Mouse (Mus musculus) liver, embryonic 16.5 days (tissue): ENCODE measurements around the gene G6pc3. TPM values are rescaled to one million over a fixed set of nuclear protein-coding genes. Genes with fewer than 3 reads are reported as not detected.

Experiments used
- ATAC-seq: fragments of 200-750 bp; cut with Nextera tagmentation; 2 replicates; pipeline ENCODE4 v1.8.0; 2017; ENCODE audit warnings: low read depth, mild to moderate bottlenecking, moderate number of reproducible peaks, moderate library complexity
- H3K27ac ChIP-seq: fragments of 300-500 bp; sonication (generic); 2 replicates; pipeline ENCODE4 v1.5.1; 2014; ENCODE audit warnings: mild to moderate bottlenecking, low read length
- H3K27me3 ChIP-seq: fragments of 300-500 bp; sonication (generic); 2 replicates; pipeline ENCODE4 v1.6.1; 2014; ENCODE audit warnings: low read depth, low read length, mixed read lengths; ENCODE audit not compliant: control insufficient read depth, insufficient read depth
- H3K36me3 ChIP-seq: fragments of 300-500 bp; sonication (generic); 2 replicates; pipeline ENCODE4 v1.6.1; 2014; ENCODE audit warnings: mild to moderate bottlenecking; ENCODE audit not compliant: control insufficient read depth, insufficient read depth
- H3K4me1 ChIP-seq: fragments of 300-500 bp; sonication (generic); 2 replicates; pipeline ENCODE4 v1.6.1; 2014; ENCODE audit warnings: low read depth, low read length, mixed read lengths; ENCODE audit not compliant: control insufficient read depth
- H3K4me2 ChIP-seq: fragments of 300-500 bp; sonication (generic); 2 replicates; pipeline ENCODE4 v1.6.1; 2014; ENCODE audit warnings: low read depth, low read length, mixed read lengths
- H3K4me3 ChIP-seq: fragments of 300-500 bp; sonication (generic); 2 replicates; pipeline ENCODE4 v1.5.1; 2014; ENCODE audit warnings: low read depth, mild to moderate bottlenecking, low read length
- H3K9ac ChIP-seq: fragments of 300-500 bp; sonication (generic); 2 replicates; pipeline ENCODE4 v1.6.1; 2014; ENCODE audit warnings: low read depth, low read length
- H3K9me3 ChIP-seq: fragments of 300-500 bp; sonication (generic); replicated peaks from 2 replicates; pipeline ENCODE4 v1.6.1; 2016; ENCODE audit warnings: low read length; ENCODE audit not compliant: control insufficient read depth
- WGBS: fragments of 180-500 bp; shearing (Covaris S2); extraction: QIAGEN DNeasy Blood & Tissue Kit; methylation state at CpG from one replicate; pipeline ENCODE4 v1.1.7; 2014; ENCODE audit not compliant: insufficient replicate concordance; 5-methylcytosine and 5-hydroxymethylcytosine counted together
- polyA plus RNA-seq: library from polyadenylated mRNA; unstranded; fragments of >200 nt; fragmentation: Nextera tagmentation; extraction: Ambion mirVana; gene quantifications from 2 replicates; pipeline ENCODE4 v1.2.1, GENCODE M21; 2015

Gene G6pc3
- polyA plus RNA-seq, 1 experiment from 2014 or later: 8.2 TPM

DNA sequence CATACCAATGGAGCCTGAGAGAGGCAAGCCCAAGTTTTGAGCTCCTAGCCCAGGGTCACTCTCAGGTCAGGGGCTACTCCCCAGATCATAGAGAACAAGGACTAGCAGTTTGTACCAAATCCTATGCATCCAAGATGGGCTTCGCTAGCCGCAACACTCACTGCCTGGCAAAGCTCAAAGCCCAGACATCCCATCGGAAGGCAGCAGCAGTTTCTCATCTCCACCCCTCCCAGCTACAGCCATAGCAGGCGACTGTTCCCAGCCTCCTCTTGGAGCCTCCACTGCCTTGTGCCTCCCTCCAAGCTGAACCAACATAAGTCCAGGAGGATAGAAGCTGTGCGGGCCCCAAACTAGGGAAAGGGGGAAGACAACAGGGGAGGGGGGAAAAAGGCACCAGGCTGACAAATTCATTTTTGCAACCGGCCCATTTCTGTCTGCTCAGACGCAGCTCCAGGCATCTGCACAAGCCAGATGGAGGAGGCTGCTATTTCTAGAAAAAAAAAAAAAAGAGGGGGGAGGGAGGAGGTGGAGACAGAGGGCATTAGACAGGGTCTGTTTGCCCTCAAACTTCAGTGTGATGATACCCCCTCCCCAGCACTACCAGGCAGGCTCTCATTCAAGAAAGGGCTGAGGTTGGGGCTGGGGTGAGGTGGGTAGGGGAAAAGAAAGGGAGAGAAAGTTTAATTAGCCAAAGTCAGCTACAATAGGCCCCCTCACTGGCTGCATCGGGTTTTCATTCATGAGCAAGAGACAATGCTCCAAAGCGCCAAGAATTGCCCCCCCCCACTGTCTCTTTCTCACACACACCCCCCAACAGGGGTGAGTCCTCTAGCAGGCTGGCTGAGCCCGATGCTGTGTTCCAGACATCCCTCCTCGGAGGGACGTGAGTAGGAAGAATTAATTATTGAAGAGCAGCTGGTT, 38.1 kb downstream of the G6pc3 start:
- H3K4me3 ChIP-seq: no peak overlapping the region
- ATAC-seq: no peak
- no peaks in the 10 kb centered on the region for H3K9me3 ChIP-seq
- WGBS: 54% methylated on average over 12 of the region's 12 CpGs
- H3K4me1 ChIP-seq: peaks cover 28% of the 10 kb centered on the region
- peaks cover 39% of the 10 kb centered on the region for H3K27me3 ChIP-seq
- H3K4me2 ChIP-seq: no peak overlapping the region
- no peaks in the 10 kb centered on the region for H3K36me3 ChIP-seq
- no peak overlapping the region for H3K27ac ChIP-seq
- no peak overlapping the region for H3K9ac ChIP-seq

DNA sequence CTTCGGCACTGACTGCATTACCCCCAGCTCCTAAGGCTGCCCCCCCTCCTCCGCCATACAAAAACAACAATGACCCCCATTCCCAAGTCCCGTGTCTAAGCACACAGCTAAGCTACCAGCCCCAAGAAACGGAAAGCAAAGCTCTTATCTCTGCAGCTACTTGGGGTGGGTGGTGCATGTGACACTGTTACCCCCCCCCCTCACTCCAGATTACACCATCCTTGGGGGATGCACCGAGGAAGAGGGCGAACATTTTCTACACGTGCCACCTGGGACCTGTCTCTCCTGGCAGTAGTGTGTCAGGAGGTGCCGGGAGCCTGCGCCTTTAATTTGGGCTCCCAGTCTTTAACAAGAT, 38.7 kb downstream of the G6pc3 start:
- Histone ChIP-seq H3K9ac (no peak overlapping the region), H3K36me3 (no peaks in the 10 kb centered on the region), H3K27me3 (peaks cover 39% of the 10 kb centered on the region), H3K4me1 (peaks cover 28% of the 10 kb centered on the region), H3K27ac (no peak overlapping the region), H3K4me3 (no peak overlapping the region), H3K4me2 (no peak overlapping the region), H3K9me3 (no peaks in the 10 kb centered on the region)
- WGBS: 36% methylated on average over 9 of the region's 9 CpGs
- no peak for ATAC-seq

DNA sequence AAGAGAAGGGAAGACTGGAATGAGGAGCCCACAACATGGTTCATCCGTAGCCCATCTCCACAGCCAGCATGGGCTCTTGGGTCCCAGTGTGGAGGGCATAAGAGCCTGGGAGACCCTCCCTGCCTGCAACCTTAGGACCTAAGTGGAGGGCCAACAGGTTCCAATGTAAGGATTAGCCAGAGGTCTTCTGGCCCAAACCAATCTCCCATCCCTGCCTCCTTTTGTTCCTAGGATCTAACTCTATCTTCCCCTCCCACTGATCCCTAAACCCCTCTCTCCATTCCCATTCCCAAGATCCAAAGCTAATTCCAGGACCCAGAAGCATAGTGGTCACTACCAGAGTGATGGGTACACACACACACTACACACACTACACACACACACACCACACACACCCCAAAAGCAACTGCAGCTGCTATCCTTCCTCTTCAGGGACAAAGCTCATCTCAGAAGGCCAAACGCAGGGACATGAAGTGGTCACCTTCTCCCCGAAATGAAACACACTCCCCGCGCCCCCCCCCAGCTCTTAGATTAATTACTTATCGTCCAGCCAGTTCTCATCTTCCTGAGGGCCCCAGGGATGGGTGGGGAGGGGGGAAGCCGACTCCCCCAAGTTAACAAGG, 39.3 kb downstream of the G6pc3 start:
- Histone ChIP-seq H3K4me3 (peak overlapping the region; percentile 79), H3K27ac (no peak overlapping the region), H3K27me3 (peaks cover 39% of the 10 kb centered on the region), H3K9me3 (no peaks in the 10 kb centered on the region), H3K4me2 (peak overlapping the region; percentile 89), H3K36me3 (no peaks in the 10 kb centered on the region), H3K4me1 (peaks cover 26% of the 10 kb centered on the region), H3K9ac (peak overlapping the region; percentile 82)
- WGBS: 24% methylated on average over 7 of the region's 7 CpGs
- ATAC-seq: no peak

DNA sequence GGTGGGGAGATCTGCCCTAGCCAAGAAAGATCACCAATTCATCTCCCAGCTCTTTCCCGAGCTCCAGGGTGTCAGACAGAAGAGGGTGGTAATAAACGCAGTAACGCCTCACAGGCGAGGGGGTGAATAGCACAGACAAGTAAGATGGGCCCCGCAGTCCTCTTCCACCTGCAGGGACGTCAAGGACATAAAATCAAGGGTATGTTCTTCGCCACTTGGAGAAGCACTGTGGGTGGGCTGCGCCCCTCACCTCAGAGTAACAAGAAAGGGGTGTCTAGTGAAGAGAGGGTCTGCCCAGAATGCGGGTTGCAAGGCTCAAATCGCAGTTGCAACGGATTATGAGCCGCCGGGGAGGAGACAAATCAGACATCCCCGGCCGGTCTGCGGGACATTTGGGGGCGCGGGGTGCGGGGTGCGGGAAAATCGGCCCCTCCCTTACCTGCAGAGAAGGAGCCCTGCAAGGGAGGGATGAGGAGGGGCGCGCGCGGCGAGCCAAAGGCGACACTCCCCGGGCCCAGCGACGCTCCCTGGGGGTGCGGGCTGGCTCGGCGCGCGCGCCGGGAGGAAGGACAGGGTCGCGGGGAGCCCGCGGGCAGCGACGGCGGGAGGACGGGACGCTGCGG, 40.0 kb downstream of the G6pc3 start:
- H3K27ac ChIP-seq: peak overlapping the region; percentile 77
- under 1% methylated on average over 38 of the region's 47 CpGs for WGBS
- peak overlapping the region; percentile 82 for H3K9ac ChIP-seq
- peak overlapping the region; percentile 79 for H3K4me3 ChIP-seq
- H3K9me3 ChIP-seq: no peaks in the 10 kb centered on the region
- peak; percentile 45 for ATAC-seq
- H3K4me2 ChIP-seq: peak overlapping the region; percentile 89
- peaks cover 34% of the 10 kb centered on the region for H3K27me3 ChIP-seq
- peaks cover 24% of the 10 kb centered on the region for H3K4me1 ChIP-seq
- H3K36me3 ChIP-seq: no peaks in the 10 kb centered on the region

DNA sequence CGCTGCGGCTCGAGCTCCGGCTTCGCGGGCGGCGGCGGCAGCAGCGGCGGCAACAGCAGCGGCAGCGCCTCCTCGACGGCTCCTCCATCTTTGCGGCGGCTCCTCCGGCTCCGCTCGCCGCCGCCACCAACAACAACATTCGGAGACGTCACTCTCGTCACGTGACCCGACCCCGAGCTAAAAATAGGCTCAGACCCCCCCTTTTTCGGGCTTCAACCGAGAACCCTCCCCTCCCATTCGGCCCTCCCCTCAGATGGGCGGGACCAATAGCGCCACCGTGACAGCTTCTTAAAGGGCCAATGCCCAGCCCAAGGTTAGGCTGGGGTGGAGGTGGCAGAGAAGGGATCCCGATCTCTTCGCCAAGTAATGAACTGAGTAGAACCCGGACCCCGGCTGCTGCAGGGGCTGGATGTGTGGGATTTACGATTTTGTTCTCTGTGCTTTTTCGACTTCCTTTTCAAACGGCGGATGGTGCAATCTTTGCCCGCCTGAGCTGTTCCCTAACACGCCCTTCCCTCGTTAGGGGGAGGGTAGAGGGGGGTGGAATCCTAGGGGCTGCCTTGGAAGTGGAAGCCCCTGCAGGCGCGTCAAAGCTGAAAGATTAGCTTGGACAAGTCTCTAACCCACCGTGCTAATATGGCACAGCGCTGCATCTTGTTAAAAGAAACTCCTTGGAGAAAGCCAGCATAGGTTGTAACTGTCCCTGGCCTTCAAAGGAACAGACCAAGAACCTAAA, 40.8 kb downstream of the G6pc3 start, which contains the start of gene Hdac5:
Gene Hdac5 (minus strand): TSS at position 161 of the 736 bp plus-strand sequence.
- Histone ChIP-seq H3K9ac (peak within 1 kb of the TSS; percentile 82), H3K4me2 (peak within 1 kb of the TSS; percentile 89), H3K4me3 (peak within 1 kb of the TSS; percentile 79), H3K27me3 (peaks cover 28% of the 10 kb centered on the region), H3K36me3 (no peaks in the 10 kb centered on the region), H3K4me1 (peaks cover 19% of the 10 kb centered on the region), H3K27ac (peak within 1 kb of the TSS; percentile 77), H3K9me3 (no peaks in the 10 kb centered on the region)
- peak; percentile 96 for ATAC-seq
- under 1% methylated on average over 34 of the region's 49 CpGs for WGBS

DNA sequence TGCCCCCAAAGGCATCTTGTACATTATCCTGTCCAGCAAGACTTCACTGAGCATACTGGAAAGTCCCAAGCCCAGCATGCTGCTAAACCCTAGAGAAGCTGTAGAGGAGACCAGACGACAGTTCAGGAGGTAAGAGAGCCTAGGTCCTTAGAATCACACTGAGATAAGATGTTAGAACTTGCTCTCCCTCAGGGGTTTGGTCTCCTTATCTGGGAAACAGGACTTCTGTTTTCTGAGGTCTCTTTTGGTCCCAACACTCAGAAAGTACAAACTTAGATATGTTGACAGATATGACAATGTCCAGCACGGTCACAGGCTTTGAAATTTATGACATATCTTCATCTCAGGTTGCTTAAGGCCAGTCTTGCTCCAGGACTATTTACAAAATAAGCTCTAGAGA, 46.6 kb downstream of the G6pc3 start:
- Histone ChIP-seq H3K9ac (no peak overlapping the region), H3K9me3 (no peaks in the 10 kb centered on the region), H3K4me3 (no peak overlapping the region), H3K27ac (no peak overlapping the region), H3K4me1 (no peaks in the 10 kb centered on the region; the same call in 1 of the 2 replicates), H3K36me3 (no peaks in the 10 kb centered on the region), H3K4me2 (no peak overlapping the region), H3K27me3 (no peaks in the 10 kb centered on the region)
- no peak for ATAC-seq
- WGBS: 9% methylated on average over 2 of the region's 2 CpGs

DNA sequence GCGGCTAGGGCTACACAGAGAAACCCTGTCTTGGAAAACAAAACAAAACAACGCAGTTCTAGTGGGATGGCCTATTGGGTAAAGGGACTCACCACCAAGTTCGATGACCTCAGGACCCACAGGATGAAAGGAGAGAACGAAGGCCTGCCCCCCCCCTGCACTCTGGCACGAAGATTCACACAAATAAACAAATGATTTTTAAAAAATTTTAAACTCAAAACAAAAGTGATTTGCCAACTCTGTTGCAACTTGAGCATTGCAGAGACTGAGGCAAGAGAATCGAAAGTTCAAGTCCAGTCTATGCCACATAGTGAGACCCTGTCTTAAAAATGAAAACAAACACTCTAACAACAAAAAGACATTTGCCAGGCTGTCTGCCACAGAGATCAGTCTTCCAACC, 51.2 kb downstream of the G6pc3 start:
- Histone ChIP-seq H3K4me2 (no peak overlapping the region), H3K27me3 (peaks cover 10% of the 10 kb centered on the region), H3K36me3 (no peaks in the 10 kb centered on the region), H3K4me3 (no peak overlapping the region), H3K27ac (no peak overlapping the region), H3K9me3 (no peaks in the 10 kb centered on the region), H3K9ac (no peak overlapping the region), H3K4me1 (peaks cover 5% of the 10 kb centered on the region)
- WGBS: 70% methylated on average over 6 of the region's 6 CpGs
- no peak for ATAC-seq

DNA sequence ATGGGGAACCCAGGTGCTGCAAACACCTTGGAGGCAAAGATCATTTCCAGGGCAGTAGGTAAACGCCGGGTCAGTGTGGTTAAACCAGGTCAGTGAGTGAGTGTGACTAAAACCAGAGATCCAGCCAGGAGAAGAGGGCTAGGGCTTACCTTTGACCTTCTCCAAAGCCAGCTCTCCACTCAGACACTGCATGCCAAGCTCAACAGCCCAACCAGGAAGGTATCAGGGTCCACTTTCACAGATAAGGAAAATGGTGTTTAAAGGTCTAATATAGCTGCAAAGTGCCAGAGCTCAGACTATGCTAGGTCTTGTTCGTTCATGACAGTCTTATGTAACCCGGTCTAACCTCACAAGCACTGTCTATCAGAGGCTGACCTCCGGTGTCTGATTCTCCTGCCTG, 51.8 kb downstream of the G6pc3 start:
- Histone ChIP-seq H3K27ac (peak overlapping the region; percentile 40; the same call in 1 of the 2 replicates), H3K36me3 (no peaks in the 10 kb centered on the region), H3K27me3 (peaks cover 10% of the 10 kb centered on the region), H3K9me3 (no peaks in the 10 kb centered on the region), H3K9ac (no peak overlapping the region), H3K4me3 (no peak overlapping the region), H3K4me2 (no peak overlapping the region), H3K4me1 (peaks cover 5% of the 10 kb centered on the region)
- 61% methylated on average over 5 of the region's 5 CpGs for WGBS
- peak; percentile 86 for ATAC-seq
